Mouse (Mus musculus) hindbrain, postnatal 0 days (tissue): ENCODE results near the gene Epn2. TPM values are rescaled to one million over a fixed set of nuclear protein-coding genes. Genes with fewer than 3 reads are reported as not detected.

ENCODE experiments used
- ATAC-seq: fragments of 200-750 bp; cut with Nextera tagmentation; 2 replicates; pipeline ENCODE4 v1.8.0; 2017; ENCODE audit warnings: mild to moderate bottlenecking, moderate TSS enrichment, moderate library complexity
- DNase-seq: peaks from one replicate; pipeline ENCODE4 v3.0.0-alpha.2; 2015; ENCODE audit warnings: low spot score
- H3K27ac ChIP-seq: fragments of 300-500 bp; sonication (generic); 2 replicates; pipeline ENCODE4 v1.5.1; 2014; ENCODE audit warnings: mild to moderate bottlenecking
- H3K27me3 ChIP-seq: fragments of 300-500 bp; sonication (generic); 2 replicates; pipeline ENCODE4 v1.6.1; 2014; ENCODE audit warnings: low read length, mixed read lengths; ENCODE audit not compliant: insufficient read depth
- H3K36me3 ChIP-seq: fragments of 300-500 bp; sonication (generic); 2 replicates; pipeline ENCODE4 v1.6.1; 2014; ENCODE audit warnings: low read length, mixed read lengths; ENCODE audit not compliant: insufficient read depth
- H3K4me1 ChIP-seq: fragments of 300-500 bp; sonication (generic); 2 replicates; pipeline ENCODE4 v1.6.1; 2014; ENCODE audit warnings: antibody characterized with exemption, low read length, mixed read lengths; ENCODE audit not compliant: insufficient read depth
- H3K4me2 ChIP-seq: fragments of 300-500 bp; sonication (generic); 2 replicates; pipeline ENCODE4 v1.6.1; 2014; ENCODE audit warnings: low read depth, mild to moderate bottlenecking, low read length, moderate library complexity, mixed read lengths
- H3K4me3 ChIP-seq: fragments of 300-500 bp; sonication (generic); 2 replicates; pipeline ENCODE4 v1.5.1; 2014; ENCODE audit warnings: low read length
- H3K9ac ChIP-seq: fragments of 300-500 bp; sonication (generic); replicated peaks from 2 replicates; pipeline ENCODE4 v1.6.1; 2014; ENCODE audit warnings: mild to moderate bottlenecking, low read length, moderate library complexity, mixed read lengths
- H3K9me3 ChIP-seq: fragments of 300-500 bp; sonication (generic); 2 replicates; pipeline ENCODE4 v1.6.1; 2016; ENCODE audit warnings: low read length, mixed read lengths
- CTCF ChIP-seq: IDR thresholded peaks from 2 replicates; pipeline ENCODE4 v1.5.1; 2016; ENCODE audit warnings: antibody characterized with exemption, control low read depth, low read depth
- WGBS: fragments of 180-500 bp; shearing (Covaris S2); extraction: QIAGEN DNeasy Blood & Tissue Kit; methylation state at CpG from one replicate; pipeline ENCODE4 v1.1.7; 2014; 5-methylcytosine and 5-hydroxymethylcytosine counted together
- polyA plus RNA-seq: library from polyadenylated mRNA; unstranded; fragments of >200 nt; fragmentation: Nextera tagmentation; extraction: Ambion mirVana; gene quantifications from 2 replicates; pipeline ENCODE4 v1.2.1, GENCODE M21; 2015
- total RNA-seq: library from RNA; depleted of rRNA; stranded (reverse); fragments of >200 nt; gene quantifications from 2 replicates; pipeline ENCODE4 v1.2.3, GENCODE M21; 2014

The Epn2 gene
- total and polyA plus RNA-seq, 2 experiments from 2014 or later = 56.1 to 84.2 TPM

DNA sequence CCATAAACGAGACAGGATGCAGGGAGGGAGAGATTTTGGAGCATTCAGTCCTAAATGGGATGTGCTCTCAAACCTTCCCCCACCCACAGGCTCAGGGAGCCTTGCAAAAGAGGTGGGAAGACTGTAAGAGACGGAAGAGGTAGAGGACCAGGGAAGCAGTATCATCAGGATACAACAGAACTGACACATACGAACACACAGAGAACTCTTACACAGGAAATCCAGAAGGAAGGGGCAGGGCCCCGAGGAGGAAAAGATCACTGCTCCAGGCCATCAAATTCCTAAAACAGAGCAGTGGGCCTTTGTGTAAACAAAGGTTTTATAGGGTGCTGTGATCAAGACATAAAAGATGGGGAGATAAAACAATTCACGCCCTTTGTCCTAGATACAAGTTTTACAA lies 34.9 kb upstream of the Epn2 start:
- Histone ChIP-seq H3K4me3 (no peak overlapping the region), H3K36me3 (no peaks in the 10 kb centered on the region), H3K27me3 (no peaks in the 10 kb centered on the region), H3K9ac (no peak overlapping the region), H3K4me1 (peaks cover 7% of the 10 kb centered on the region), H3K9me3 (no peaks in the 10 kb centered on the region; the same call in 1 of the 2 replicates), H3K27ac (no peak overlapping the region), H3K4me2 (no peak overlapping the region)
- WGBS = 83% methylated on average over 5 of the region's 5 CpGs
- no peak for TF ChIP-seq CTCF
- DNase-seq (no peak), ATAC-seq (no peak)

DNA sequence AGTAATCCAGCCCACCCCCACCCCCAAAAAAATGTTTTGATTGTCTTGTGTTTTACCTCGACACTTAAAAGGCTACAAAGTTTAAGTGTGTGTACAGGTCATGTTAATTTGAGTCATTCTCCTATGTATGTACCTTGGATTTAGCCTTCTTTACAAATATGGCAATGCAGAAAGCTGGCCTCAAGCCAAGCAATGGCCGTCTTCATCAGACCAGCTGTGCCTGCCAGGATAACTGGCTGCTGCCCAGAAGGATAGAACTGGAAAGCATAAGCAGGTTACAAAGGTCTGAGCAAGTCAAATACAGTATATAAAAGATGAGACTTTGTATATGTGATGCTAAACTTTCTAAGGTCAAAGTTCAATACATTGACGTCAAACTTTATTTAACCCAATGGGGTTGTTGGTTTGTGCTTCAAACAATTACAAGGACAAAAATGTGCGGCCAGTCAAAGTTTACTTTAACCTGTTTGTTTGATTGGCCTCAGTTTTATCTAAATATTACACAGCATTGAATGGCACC lies 32.7 kb upstream of the Epn2 start:
- no peak for TF ChIP-seq CTCF
- H3K4me1 ChIP-seq = peaks cover 7% of the 10 kb centered on the region
- peaks cover 2% of the 10 kb centered on the region; the same call in 1 of the 2 replicates for H3K9me3 ChIP-seq
- H3K9ac ChIP-seq = no peak overlapping the region
- no peaks in the 10 kb centered on the region for H3K27me3 ChIP-seq
- ATAC-seq = no peak
- peak; percentile 31 for DNase-seq
- H3K4me3 ChIP-seq = no peak overlapping the region
- no peaks in the 10 kb centered on the region for H3K36me3 ChIP-seq
- H3K27ac ChIP-seq = no peak overlapping the region
- no peak overlapping the region for H3K4me2 ChIP-seq
- WGBS = 73% methylated on average over 4 of the region's 4 CpGs

- no peak overlapping the region for H3K9ac ChIP-seq
- DNase-seq (no peak), ATAC-seq (no peak)
- H3K27ac ChIP-seq = no peak overlapping the region
- TF ChIP-seq CTCF = no peak
- no peaks in the 10 kb centered on the region for H3K27me3 ChIP-seq
- no peak overlapping the region for H3K4me2 ChIP-seq
- peaks cover 7% of the 10 kb centered on the region for H3K4me1 ChIP-seq
- peaks cover 2% of the 10 kb centered on the region; the same call in 1 of the 2 replicates for H3K9me3 ChIP-seq
- H3K4me3 ChIP-seq = no peak overlapping the region
- WGBS = 80% methylated on average over 3 of the region's 3 CpGs
- H3K36me3 ChIP-seq = no peaks in the 10 kb centered on the region
Observed at GRCm38 (mm10) chr11:61611197-61611596, 31.7 kb upstream of the Epn2 start.

- TF ChIP-seq CTCF = no peak
- Histone ChIP-seq H3K4me2 (no peak overlapping the region), H3K27ac (no peak overlapping the region), H3K4me1 (no peaks in the 10 kb centered on the region), H3K36me3 (no peaks in the 10 kb centered on the region), H3K4me3 (no peak overlapping the region), H3K9ac (no peak overlapping the region), H3K9me3 (peaks cover 2% of the 10 kb centered on the region; the same call in 1 of the 2 replicates), H3K27me3 (no peaks in the 10 kb centered on the region)
- ATAC-seq (no peak), DNase-seq (no peak)
- WGBS = 81% methylated on average over 4 of the region's 4 CpGs
Observed at GRCm38 (mm10) chr11:61608072-61608471, 28.6 kb upstream of the Epn2 start.

DNA sequence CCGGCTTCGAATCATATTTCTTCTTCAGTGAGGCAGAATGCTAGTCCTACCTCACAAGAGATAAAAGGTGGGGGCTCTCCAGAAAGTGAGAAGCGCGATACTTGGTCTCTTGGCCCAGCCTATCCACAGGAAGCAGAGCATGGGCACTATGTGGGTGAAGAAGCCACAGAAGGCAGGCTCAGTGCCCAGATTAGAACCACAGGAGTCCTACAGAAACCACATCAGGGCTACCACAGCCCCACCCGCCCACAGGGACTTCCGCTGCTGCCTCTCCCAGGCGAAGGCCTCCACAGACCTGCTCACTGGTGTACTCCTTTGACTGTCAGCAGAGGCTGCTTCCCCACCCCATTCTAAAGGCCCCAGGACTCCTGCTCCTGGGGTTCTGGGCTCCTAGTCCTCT lies 23.2 kb upstream of the Epn2 start:
- Histone ChIP-seq H3K27ac (no peak overlapping the region), H3K4me1 (no peaks in the 10 kb centered on the region), H3K4me2 (no peak overlapping the region), H3K9me3 (no peaks in the 10 kb centered on the region), H3K4me3 (no peak overlapping the region), H3K27me3 (no peaks in the 10 kb centered on the region), H3K36me3 (no peaks in the 10 kb centered on the region), H3K9ac (no peak overlapping the region)
- DNase-seq (no peak), ATAC-seq (no peak)
- TF ChIP-seq CTCF = no peak
- 86% methylated on average over 7 of the region's 7 CpGs for WGBS

GRCm38 (mm10) chr11:61601465-61601864 lies 22.0 kb upstream of the Epn2 start:
- 49% methylated on average over 3 of the region's 3 CpGs for WGBS

GRCm38 (mm10) chr11:61598367-61598766 lies 18.9 kb upstream of the Epn2 start:
- no peak for TF ChIP-seq CTCF
- no peak overlapping the region for H3K4me2 ChIP-seq
- no peak overlapping the region for H3K27ac ChIP-seq
- WGBS = 65% methylated on average over 6 of the region's 6 CpGs
- no peaks in the 10 kb centered on the region for H3K9me3 ChIP-seq
- H3K9ac ChIP-seq = no peak overlapping the region
- DNase-seq = no peak
- H3K36me3 ChIP-seq = no peaks in the 10 kb centered on the region
- H3K4me1 ChIP-seq = no peaks in the 10 kb centered on the region
- ATAC-seq = no peak
- H3K27me3 ChIP-seq = no peaks in the 10 kb centered on the region
- H3K4me3 ChIP-seq = no peak overlapping the region

More at GRCm38 (mm10) chr11:61601465-61601864, 22.0 kb upstream of the Epn2 start:
- no peaks in the 10 kb centered on the region for H3K9me3 ChIP-seq
- TF ChIP-seq CTCF = no peak
- H3K4me1 ChIP-seq = no peaks in the 10 kb centered on the region
- H3K4me3 ChIP-seq = no peak overlapping the region
- no peaks in the 10 kb centered on the region for H3K27me3 ChIP-seq
- no peak overlapping the region for H3K27ac ChIP-seq
- H3K4me2 ChIP-seq = no peak overlapping the region
- no peaks in the 10 kb centered on the region for H3K36me3 ChIP-seq
- no peak for DNase-seq
- H3K9ac ChIP-seq = no peak overlapping the region
- no peak for ATAC-seq
